Mouse (Mus musculus): ENCODE data around the gene Ptges3l. TPM values are rescaled to one million over a fixed set of nuclear protein-coding genes. Genes with fewer than 3 reads are reported as not detected.
"Not testable (repeated sequence)": the region's sequence is repeated elsewhere in the genome, so short reads cannot be mapped to it uniquely, and the experiment has no call there.

The Ptges3l gene
- polyA plus RNA-seq, 1 experiment from 2014 or later = 3.0 TPM

- no peak overlapping the region for H3K4me2 ChIP-seq (replicated peaks)
- peaks cover 11% of the 10 kb centered on the region for H3K4me1 ChIP-seq
- H3K9ac ChIP-seq = no peak overlapping the region
- 73% methylated on average over 10 of the region's 10 CpGs for WGBS
- H3K9me3 ChIP-seq (replicated peaks) = no peaks in the 10 kb centered on the region
- H3K36me3 ChIP-seq = peaks cover 8% of the 10 kb centered on the region
- no peak overlapping the region for H3K27ac ChIP-seq
- ATAC-seq (ENCODE audit: low FRiP score) = no peak
- no peaks in the 10 kb centered on the region for H3K27me3 ChIP-seq
- H3K4me3 ChIP-seq = no peak overlapping the region
Measured at GRCm38 (mm10) chr11:101452093-101452774, 27.1 kb upstream of the Ptges3l start.

- Histone ChIP-seq H3K36me3 (peaks cover 3% of the 10 kb centered on the region; the same call in 1 of the 2 replicates), H3K9me3 (replicated peaks) (no peaks in the 10 kb centered on the region), H3K4me1 (peaks cover 11% of the 10 kb centered on the region), H3K27me3 (no peaks in the 10 kb centered on the region), H3K9ac (no peak overlapping the region), H3K27ac (no peak overlapping the region), H3K4me2 (replicated peaks) (no peak overlapping the region), H3K4me3 (no peak overlapping the region)
- WGBS = 91% methylated on average over 10 of the region's 10 CpGs
- ATAC-seq (ENCODE audit: low FRiP score) = no peak
Measured at GRCm38 (mm10) chr11:101451536-101451935, 26.4 kb upstream of the Ptges3l start.

GRCm38 (mm10) chr11:101450394-101450793, 25.3 kb upstream of the Ptges3l start:
- no peak for ATAC-seq (ENCODE audit: low FRiP score)
- Histone ChIP-seq H3K36me3 (peaks cover 6% of the 10 kb centered on the region; the same call in 1 of the 2 replicates), H3K4me3 (no peak overlapping the region), H3K9me3 (replicated peaks) (no peaks in the 10 kb centered on the region), H3K27me3 (no peaks in the 10 kb centered on the region), H3K27ac (no peak overlapping the region), H3K4me1 (peaks cover 11% of the 10 kb centered on the region), H3K4me2 (replicated peaks) (no peak overlapping the region), H3K9ac (no peak overlapping the region)
- 75% methylated on average over 3 of the region's 3 CpGs for WGBS

- H3K4me3 ChIP-seq; H3K27ac ChIP-seq; ATAC-seq (ENCODE audit: low FRiP score); H3K4me1 ChIP-seq; H3K9ac ChIP-seq; H3K9me3 ChIP-seq (replicated peaks); H3K27me3 ChIP-seq; H3K4me2 ChIP-seq (replicated peaks): not testable (repeated sequence)
- WGBS = 89% methylated on average over 4 of the region's 4 CpGs
- peaks cover 13% of the 10 kb centered on the region for H3K36me3 ChIP-seq
Measured at GRCm38 (mm10) chr11:101449596-101449995, 24.5 kb upstream of the Ptges3l start.

- H3K4me3 ChIP-seq = no peak overlapping the region
- H3K36me3 ChIP-seq = peaks cover 20% of the 10 kb centered on the region
- H3K4me2 ChIP-seq (replicated peaks) = no peak overlapping the region
- no peaks in the 10 kb centered on the region for H3K9me3 ChIP-seq (replicated peaks)
- H3K27ac ChIP-seq = no peak overlapping the region
- 89% methylated on average over 4 of the region's 4 CpGs for WGBS
- H3K4me1 ChIP-seq = peaks cover 4% of the 10 kb centered on the region
- no peaks in the 10 kb centered on the region for H3K27me3 ChIP-seq
- ATAC-seq (ENCODE audit: low FRiP score) = no peak
- no peak overlapping the region for H3K9ac ChIP-seq
Measured at GRCm38 (mm10) chr11:101448899-101449298, 23.8 kb upstream of the Ptges3l start.

- no peak within 1 kb of the TSS for H3K9ac ChIP-seq
- peak within 1 kb of the TSS; percentile 30 for H3K4me2 ChIP-seq (replicated peaks)
- WGBS = 35% methylated on average over 10 of the region's 10 CpGs
- peaks cover 25% of the 10 kb centered on the region for H3K36me3 ChIP-seq
- peak within 1 kb of the TSS; percentile 15 for H3K4me3 ChIP-seq
- no peak within 1 kb of the TSS for H3K27ac ChIP-seq
- ATAC-seq (ENCODE audit: low FRiP score) = no peak
- H3K27me3 ChIP-seq = no peaks in the 10 kb centered on the region
- H3K9me3 ChIP-seq (replicated peaks) = no peaks in the 10 kb centered on the region
- H3K4me1 ChIP-seq = peaks cover 10% of the 10 kb centered on the region
Measured at GRCm38 (mm10) chr11:101448274-101448746, 23.2 kb upstream of the Ptges3l start, which contains the start of gene Ifi35. Gene Ifi35 (plus strand): TSS chr11:101448407.

GRCm38 (mm10) chr11:101447786-101448185, 22.7 kb upstream of the Ptges3l start:
- H3K27me3 ChIP-seq = no peaks in the 10 kb centered on the region
- peaks cover 25% of the 10 kb centered on the region for H3K36me3 ChIP-seq
- 89% methylated on average over 5 of the region's 5 CpGs for WGBS
- no peak overlapping the region for H3K27ac ChIP-seq
- no peaks in the 10 kb centered on the region for H3K9me3 ChIP-seq (replicated peaks)
- ATAC-seq (ENCODE audit: low FRiP score) = no peak
- no peak overlapping the region for H3K9ac ChIP-seq
- peaks cover 14% of the 10 kb centered on the region for H3K4me1 ChIP-seq
- no peak overlapping the region for H3K4me3 ChIP-seq
- H3K4me2 ChIP-seq (replicated peaks) = no peak overlapping the region

GRCm38 (mm10) chr11:101446860-101447259, 21.7 kb upstream of the Ptges3l start:
- H3K4me2 ChIP-seq (replicated peaks); H3K4me3 ChIP-seq; ATAC-seq (ENCODE audit: low FRiP score); H3K27ac ChIP-seq; H3K9me3 ChIP-seq (replicated peaks); H3K27me3 ChIP-seq; H3K9ac ChIP-seq: not testable (repeated sequence)
- Histone ChIP-seq H3K4me1 (peaks cover 14% of the 10 kb centered on the region), H3K36me3 (peaks cover 25% of the 10 kb centered on the region)
- 90% methylated on average over 8 of the region's 8 CpGs for WGBS

- whole genome bisulfite sequencing = 88% methylated on average over 1 of the region's 1 CpGs
- H3K36me3 ChIP-seq = peaks cover 25% of the 10 kb centered on the region
- ATAC-seq (ENCODE audit: low FRiP score) = no peak
- no peak overlapping the region for H3K27ac ChIP-seq
- no peak overlapping the region for H3K4me2 ChIP-seq (replicated peaks)
- peaks cover 14% of the 10 kb centered on the region for H3K4me1 ChIP-seq
- no peak overlapping the region for H3K4me3 ChIP-seq
- H3K9ac ChIP-seq = no peak overlapping the region
- no peaks in the 10 kb centered on the region for H3K9me3 ChIP-seq (replicated peaks)
- no peaks in the 10 kb centered on the region for H3K27me3 ChIP-seq
Measured at GRCm38 (mm10) chr11:101446319-101446718, 21.2 kb upstream of the Ptges3l start.

- H3K4me1 ChIP-seq = peaks cover 11% of the 10 kb centered on the region
- ATAC-seq (ENCODE audit: low FRiP score) = 0 out of 2 replicates have a peak, but pooled peaks have one; percentile 14
Measured at GRCm38 (mm10) chr11:101442760-101443159, 17.6 kb upstream of the Ptges3l start.

GRCm38 (mm10) chr11:101442127-101442693, 17.1 kb upstream of the Ptges3l start, which contains the start of gene Rpl27:
Gene Rpl27 (plus strand): TSS chr11:101442298.
- peak; percentile 98 for ATAC-seq (ENCODE audit: low FRiP score)
- H3K9ac ChIP-seq = peak within 1 kb of the TSS; percentile 92
- H3K4me2 ChIP-seq (replicated peaks) = peak within 1 kb of the TSS; percentile 97
- no peaks in the 10 kb centered on the region for H3K27me3 ChIP-seq
- H3K36me3 ChIP-seq = peaks cover 25% of the 10 kb centered on the region
- no peaks in the 10 kb centered on the region for H3K9me3 ChIP-seq (replicated peaks)
- H3K4me3 ChIP-seq = peak within 1 kb of the TSS; percentile 77
- peaks cover 11% of the 10 kb centered on the region for H3K4me1 ChIP-seq
- WGBS = under 1% methylated on average over 42 of the region's 42 CpGs
- peak within 1 kb of the TSS; percentile 93 for H3K27ac ChIP-seq

More at GRCm38 (mm10) chr11:101442760-101443159, 17.6 kb upstream of the Ptges3l start:
- 2% methylated on average over 14 of the region's 14 CpGs for WGBS
- Histone ChIP-seq H3K4me2 (replicated peaks) (peak overlapping the region; percentile 97), H3K4me3 (peak overlapping the region; percentile 77), H3K36me3 (peaks cover 25% of the 10 kb centered on the region), H3K9ac (peak overlapping the region; percentile 92), H3K9me3 (replicated peaks) (no peaks in the 10 kb centered on the region), H3K27ac (peak overlapping the region; percentile 93), H3K27me3 (no peaks in the 10 kb centered on the region)

GRCm38 (mm10) chr11:101441450-101442126, 16.5 kb upstream of the Ptges3l start:
- H3K27me3 ChIP-seq; H3K27ac ChIP-seq; H3K9me3 ChIP-seq (replicated peaks): not testable (repeated sequence)
- Histone ChIP-seq H3K4me1 (peaks cover 11% of the 10 kb centered on the region), H3K4me2 (replicated peaks) (peak overlapping the region; percentile 43), H3K36me3 (peaks cover 25% of the 10 kb centered on the region), H3K4me3 (peak overlapping the region; percentile 77), H3K9ac (0 out of 2 replicates have a peak overlapping the region, but pooled peaks have one; percentile 28)
- ATAC-seq (ENCODE audit: low FRiP score) = peak; percentile 11
- WGBS = 36% methylated on average over 15 of the region's 15 CpGs
